Mouse (Mus musculus) limb, embryonic 10.5 days (tissue): ENCODE results near the gene Oit3. TPM values are rescaled to one million over a fixed set of nuclear protein-coding genes. Genes with fewer than 3 reads are reported as not detected.

Experiments used
- DNase-seq: peaks from one replicate; pipeline ENCODE4 v3.0.0-alpha.2; 2017; ENCODE audit warnings: low spot score
- H3K27ac ChIP-seq: fragments of 300-500 bp; sonication (generic); 2 replicates; pipeline ENCODE4 v1.5.1; 2016; ENCODE audit warnings: mild to moderate bottlenecking
- H3K27me3 ChIP-seq: fragments of 300-500 bp; sonication (generic); 2 replicates; pipeline ENCODE4 v1.6.1; 2016; ENCODE audit warnings: low read depth, mild to moderate bottlenecking; ENCODE audit not compliant: poor library complexity, severe bottlenecking
- H3K36me3 ChIP-seq: fragments of 300-500 bp; sonication (generic); 2 replicates; pipeline ENCODE4 v1.6.1; 2016; ENCODE audit warnings: mild to moderate bottlenecking, moderate library complexity
- H3K4me1 ChIP-seq: fragments of 300-500 bp; sonication (generic); 2 replicates; pipeline ENCODE4 v1.6.1; 2016
- H3K4me3 ChIP-seq: fragments of 300-500 bp; sonication (generic); 2 replicates; pipeline ENCODE4 v1.5.1; 2016; ENCODE audit warnings: mild to moderate bottlenecking, moderate library complexity
- H3K9me3 ChIP-seq: fragments of 300-500 bp; sonication (generic); replicated peaks from 2 replicates; pipeline ENCODE4 v1.6.1; 2016; ENCODE audit warnings: mild to moderate bottlenecking
- WGBS: fragments of 180-500 bp; shearing (Covaris S2); methylation state at CpG from one replicate; pipeline ENCODE4 v1.1.7; 2016; 5-methylcytosine and 5-hydroxymethylcytosine counted together
- polyA plus RNA-seq: library from polyadenylated mRNA; unstranded; fragments of >200 nt; fragmentation: Nextera tagmentation; extraction: Ambion mirVana; gene quantifications from 2 replicates; pipeline ENCODE4 v1.2.1, GENCODE M21; 2016

Gene Oit3
- polyA plus RNA-seq, 1 experiment from 2014 or later, result 0.84 TPM

DNA sequence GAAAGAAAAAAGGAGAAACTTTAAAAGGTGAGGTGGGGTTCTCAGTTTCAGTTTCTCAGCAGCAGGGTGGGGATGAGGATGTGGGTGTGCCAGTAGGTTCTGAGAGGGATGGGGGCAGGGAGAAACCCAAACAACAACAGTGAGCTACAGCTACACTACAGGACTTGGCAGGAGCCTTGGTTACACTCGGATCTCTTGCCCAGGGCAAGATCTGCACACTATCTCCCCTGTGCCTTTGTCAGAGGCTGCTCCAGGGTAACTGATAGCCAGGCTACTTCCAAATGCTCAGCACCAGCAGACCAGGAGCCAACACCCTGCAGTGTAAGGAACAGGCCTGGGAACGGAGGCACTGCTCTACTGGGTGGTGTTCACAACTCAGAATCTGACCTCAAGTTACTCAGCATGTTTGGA lies 61.2 kb downstream of the Oit3 start:
- Histone ChIP-seq H3K9me3 (no peaks in the 10 kb centered on the region), H3K36me3 (peaks cover 10% of the 10 kb centered on the region), H3K27me3 (no peaks in the 10 kb centered on the region), H3K4me3 (no peak overlapping the region), H3K4me1 (no peaks in the 10 kb centered on the region), H3K27ac (no peak overlapping the region)
- WGBS, result 87% methylated on average over 2 of the region's 2 CpGs
- DNase-seq, result no peak

DNA sequence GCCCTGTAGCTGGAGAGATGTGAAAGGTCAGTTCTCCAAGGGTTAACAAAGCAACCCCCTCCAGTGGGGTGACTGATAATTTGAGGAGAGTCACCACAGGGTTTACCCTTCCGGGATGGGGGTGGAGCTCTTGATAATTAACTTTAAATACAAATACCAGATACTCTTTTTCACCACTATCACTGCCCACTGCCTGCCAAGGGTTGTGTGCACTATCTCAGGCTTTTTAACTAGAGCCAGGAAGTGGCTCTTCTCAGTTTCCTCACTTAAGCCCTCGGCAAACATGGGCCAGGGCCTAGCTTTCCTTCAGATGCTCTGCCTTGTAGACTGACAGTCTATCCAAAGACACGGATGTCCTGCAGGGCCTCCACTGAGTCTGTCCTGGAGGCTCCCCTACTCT lies 61.7 kb downstream of the Oit3 start:
- Histone ChIP-seq H3K4me1 (no peaks in the 10 kb centered on the region), H3K9me3 (no peaks in the 10 kb centered on the region), H3K36me3 (peaks cover 11% of the 10 kb centered on the region), H3K27ac (no peak overlapping the region), H3K4me3 (no peak overlapping the region), H3K27me3 (no peaks in the 10 kb centered on the region)
- WGBS, result 41% methylated on average over 3 of the region's 3 CpGs
- DNase-seq, result no peak

DNA sequence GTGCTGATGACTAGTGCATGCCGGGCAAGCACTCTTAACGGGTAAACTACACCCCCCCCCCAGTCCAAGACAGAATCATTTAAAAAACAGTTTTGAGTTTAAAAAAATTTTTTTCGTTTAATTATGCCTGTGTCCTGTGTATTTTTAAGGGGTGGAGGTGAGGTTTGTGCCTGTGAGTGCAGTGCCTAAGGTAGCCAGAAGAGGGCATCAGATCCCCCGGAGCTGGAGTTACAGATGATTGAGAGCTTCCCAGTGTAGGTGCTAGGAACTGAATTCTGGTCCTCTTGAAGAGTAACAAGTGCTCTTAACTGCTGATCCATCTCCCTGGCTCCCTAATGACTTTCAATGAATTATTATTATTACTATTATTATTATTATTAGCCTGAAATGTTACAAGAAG lies 62.9 kb downstream of the Oit3 start:
- WGBS, result 91% methylated on average over 4 of the region's 4 CpGs
- no peak overlapping the region for H3K4me3 ChIP-seq
- H3K9me3 ChIP-seq, result no peaks in the 10 kb centered on the region
- no peak for DNase-seq
- no peak overlapping the region for H3K27ac ChIP-seq
- H3K4me1 ChIP-seq, result no peaks in the 10 kb centered on the region
- H3K36me3 ChIP-seq, result peaks cover 23% of the 10 kb centered on the region
- H3K27me3 ChIP-seq, result no peaks in the 10 kb centered on the region

DNA sequence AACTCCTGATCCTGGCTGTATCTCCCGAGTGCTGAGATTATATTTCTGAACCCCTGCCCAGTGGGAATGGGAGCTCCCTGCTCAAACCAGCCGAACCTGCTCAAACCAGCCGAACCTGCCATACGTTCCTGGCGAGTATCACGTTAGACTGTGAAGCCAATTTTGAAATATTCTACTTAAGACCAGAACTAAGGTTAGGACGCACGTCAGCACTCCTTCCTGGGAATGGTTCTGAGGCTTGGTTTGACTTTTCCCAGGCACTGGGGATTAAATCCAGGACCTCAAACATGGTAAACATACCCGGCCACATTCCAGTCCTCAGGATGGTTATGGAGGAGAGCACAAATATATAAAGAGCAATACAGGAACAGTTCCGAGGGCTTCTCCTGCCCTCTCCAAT lies 63.7 kb downstream of the Oit3 start:
- WGBS, result 91% methylated on average over 10 of the region's 10 CpGs
- H3K27me3 ChIP-seq, result no peaks in the 10 kb centered on the region

More for the DNA sequence above, 63.7 kb downstream of the Oit3 start:
- H3K9me3 ChIP-seq, result no peaks in the 10 kb centered on the region
- H3K4me3 ChIP-seq, result no peak overlapping the region
- no peak overlapping the region for H3K27ac ChIP-seq
- no peaks in the 10 kb centered on the region for H3K4me1 ChIP-seq
- no peak for DNase-seq
- peaks cover 31% of the 10 kb centered on the region for H3K36me3 ChIP-seq

Other genes with a start within 250 kb of the Oit3 start
- 45.0 and 45.4 TPM in 2 replicates for gene Sept10, start 219.9 kb downstream of the Oit3 start, polyA plus RNA-seq
- 11.1 and 12.1 TPM in 2 replicates for gene Sowahc, start 219.8 kb downstream of the Oit3 start, polyA plus RNA-seq
- gene P4ha1, start 118.5 kb downstream of the Oit3 start, polyA plus RNA-seq, result 53.3 and 53.6 TPM in 2 replicates
- 14.7 and 16.1 TPM in 2 replicates for gene Gm10273, start 46.1 kb downstream of the Oit3 start, polyA plus RNA-seq
- not detected in 2 replicates for gene Pla2g12b, start 38.1 kb downstream of the Oit3 start, polyA plus RNA-seq
- not detected in 2 replicates for gene Gm10322, start 174.3 kb upstream of the Oit3 start, polyA plus RNA-seq
- gene Mcu, start 174.9 kb upstream of the Oit3 start, polyA plus RNA-seq, result 17.4 and 28.3 TPM in 2 replicates